Mouse (Mus musculus) adrenal gland, adult 2 months (tissue): ENCODE results near the gene Mogs. TPM values are rescaled to one million over a fixed set of nuclear protein-coding genes. Genes with fewer than 3 reads are reported as not detected.
"Not testable (repeated sequence)": the region's sequence is repeated elsewhere in the genome, so short reads cannot be mapped to it uniquely, and the experiment has no call there.

Source experiments
- DNase-seq: peaks from one replicate; pipeline ENCODE4 v3.0.0; 2021
- microRNA-seq, 2 experiments: library from miRNA; unstranded; fragments of <30 nt; microRNA quantifications; one replicate each; pipeline ENCODE4 v1.2.0; 2021
- polyA plus RNA-seq: library from polyadenylated mRNA; depleted of rRNA; stranded (reverse); fragments of >200 nt; gene quantifications from 2 replicates; pipeline ENCODE4 v1.2.3, GENCODE M21; 2012; rRNA removed
- total RNA-seq, 2 experiments: library from RNA; stranded (reverse); gene quantifications; 2 replicates each; pipeline ENCODE4 v1.2.3; 2021

Gene Mogs
- total and polyA plus RNA-seq, 3 experiments, result 48.1 to 131 (median 52.6) TPM

GRCm38 (mm10) chr6:83151721-83152120 lies 36.4 kb downstream of the Mogs start:
- DNase-seq, result no peak

GRCm38 (mm10) chr6:83153038-83153437 lies 37.7 kb downstream of the Mogs start:
- no peak for DNase-seq

- DNase-seq, result no peak
These were observed 38.2 kb downstream of the Mogs start for GRCm38 (mm10) chr6:83153485-83153884.

- no peak for DNase-seq
These were observed 40.4 kb downstream of the Mogs start for GRCm38 (mm10) chr6:83155552-83156238.

- DNase-seq, result peak; percentile 78
These were observed 41.0 kb downstream of the Mogs start, which contains the start of the genes Wdr54 and 1700003E16Rik for GRCm38 (mm10) chr6:83156259-83156684. Wdr54 (minus strand) TSS chr6:83156397. 1700003E16Rik (plus strand) TSS chr6:83156404.

- not testable (repeated sequence) for DNase-seq
These were observed 44.2 kb downstream of the Mogs start for GRCm38 (mm10) chr6:83159456-83159855.

GRCm38 (mm10) chr6:83161442-83161841 lies 46.1 kb downstream of the Mogs start:
- DNase-seq, result no peak

- DNase-seq, result peak; percentile 80
These were observed 46.8 kb downstream of the Mogs start for GRCm38 (mm10) chr6:83161921-83162641.

GRCm38 (mm10) chr6:83162701-83163100 lies 47.4 kb downstream of the Mogs start:
- peak; percentile 74 for DNase-seq

GRCm38 (mm10) chr6:83165026-83165606 lies 49.8 kb downstream of the Mogs start:
- no peak for DNase-seq

- DNase-seq, result peak; percentile 95
These were observed 50.4 kb downstream of the Mogs start, which contains the start of gene Dctn1 for GRCm38 (mm10) chr6:83165607-83166242. Dctn1 (plus strand) TSS chr6:83165920.

GRCm38 (mm10) chr6:83166243-83166630 lies 50.9 kb downstream of the Mogs start:
- DNase-seq, result no peak

Small RNA genes lying within 50 kb of the gene (microRNA-seq; reads per million reads assigned to microRNA genes)
- gene Mir3470a, result 0 reads per million in 2 experiments

Other genes with a start within 250 kb of the Mogs start
- 1 to 10 TPM in 1 of 2 experiments, under 1 TPM in 1; 0.52 to 1.2 TPM for gene Sema4f, start 175.7 kb upstream of the Mogs start, total RNA-seq
- 1.1 and 1.3 TPM in 2 replicates for gene Sema4f, start 175.7 kb upstream of the Mogs start, polyA plus RNA-seq
- gene M1ap, start 168.6 kb upstream of the Mogs start, total RNA-seq, result not detected
- gene M1ap, start 168.6 kb upstream of the Mogs start, polyA plus RNA-seq, result 0.07 TPM in 1 of 2 replicates, not detected in the other
- 10 to 100 TPM in 1 of 2 experiments, 1 to 10 TPM in 1; 7.5 to 13.5 TPM for gene Dok1, start 82.0 kb upstream of the Mogs start, total RNA-seq
- gene Dok1, start 82.0 kb upstream of the Mogs start, polyA plus RNA-seq, result 7.9 and 11.7 TPM in 2 replicates
- 1 to 10 TPM; 1.1 to 3.5 TPM for gene Loxl3, start 81.3 kb upstream of the Mogs start, total RNA-seq
- gene Loxl3, start 81.3 kb upstream of the Mogs start, polyA plus RNA-seq, result 2.8 and 2.9 TPM in 2 replicates
- 100 to 1,000 TPM; 174 to 228 TPM for gene Aup1, start 61.0 kb upstream of the Mogs start, total RNA-seq
- 1,190 and 1,486 TPM in 2 replicates for gene Aup1, start 61.0 kb upstream of the Mogs start, polyA plus RNA-seq
- 10 to 100 TPM; 42.6 to 63.6 TPM for gene Htra2, start 60.2 kb upstream of the Mogs start, total RNA-seq
- gene Htra2, start 60.2 kb upstream of the Mogs start, polyA plus RNA-seq, result 74.2 and 89.8 TPM in 2 replicates
- 1 to 10 TPM; 2.1 to 2.5 TPM for gene Dqx1, start 57.7 kb upstream of the Mogs start, total RNA-seq
- gene Dqx1, start 57.7 kb upstream of the Mogs start, polyA plus RNA-seq, result 2.6 and 2.7 TPM in 2 replicates
- 10 to 100 TPM in 1 of 2 experiments, 1 to 10 TPM in 1; 4.9 to 15.2 TPM for gene Tlx2, start 45.2 kb upstream of the Mogs start, total RNA-seq
- gene Tlx2, start 45.2 kb upstream of the Mogs start, polyA plus RNA-seq, result 48.7 and 64.4 TPM in 2 replicates
- gene Pcgf1, start 37.6 kb upstream of the Mogs start, total RNA-seq, result 10 to 100 TPM; 35.1 to 48.9 TPM
- 28.6 and 31.6 TPM in 2 replicates for gene Pcgf1, start 37.6 kb upstream of the Mogs start, polyA plus RNA-seq
- 10 to 100 TPM in 1 of 2 experiments, 1 to 10 TPM in 1; 7.6 to 19.7 TPM for gene Lbx2, start 29.1 kb upstream of the Mogs start, total RNA-seq
- 30.1 and 48.9 TPM in 2 replicates for gene Lbx2, start 29.1 kb upstream of the Mogs start, polyA plus RNA-seq
- gene Ccdc142, start 13.9 kb upstream of the Mogs start, total RNA-seq, result 1 to 10 TPM; 2.9 to 5.9 TPM
- gene Ccdc142, start 13.9 kb upstream of the Mogs start, polyA plus RNA-seq, result 34.9 and 38.6 TPM in 2 replicates
- 1 to 10 TPM; 3.9 to 6.6 TPM for gene Gm42688, start 13.9 kb upstream of the Mogs start, total RNA-seq
- gene Gm42688, start 13.9 kb upstream of the Mogs start, polyA plus RNA-seq, result 7.5 and 8.8 TPM in 2 replicates
- gene Mrpl53, start 6.5 kb upstream of the Mogs start, total RNA-seq, result 100 to 1,000 TPM in 1 of 2 experiments, 10 to 100 TPM in 1; 95.3 to 112 TPM
- gene Mrpl53, start 6.5 kb upstream of the Mogs start, polyA plus RNA-seq, result 81.0 and 85.8 TPM in 2 replicates
- gene Wbp1, start 6.1 kb downstream of the Mogs start, total RNA-seq, result 100 to 1,000 TPM in 1 of 2 experiments, 10 to 100 TPM in 1; 79.1 to 117 TPM
- gene Wbp1, start 6.1 kb downstream of the Mogs start, polyA plus RNA-seq, result 388 and 405 TPM in 2 replicates
- 10 to 100 TPM; 16.1 to 27.3 TPM for gene Ino80b, start 9.9 kb downstream of the Mogs start, total RNA-seq
- gene Ino80b, start 9.9 kb downstream of the Mogs start, polyA plus RNA-seq, result 90.2 and 102 TPM in 2 replicates
- gene Rtkn, start 20.0 kb downstream of the Mogs start, total RNA-seq, result 10 to 100 TPM in 1 of 2 experiments, 1 to 10 TPM in 1; 9.5 to 10.2 TPM
- 93.6 and 100 TPM in 2 replicates for gene Rtkn, start 20.0 kb downstream of the Mogs start, polyA plus RNA-seq
- 1 to 10 TPM; 2.2 to 4.7 TPM for gene Wdr54, start 40.9 kb downstream of the Mogs start, total RNA-seq
- gene Wdr54, start 40.9 kb downstream of the Mogs start, polyA plus RNA-seq, result 3.4 and 4.8 TPM in 2 replicates
- 1 to 10 TPM; 1.1 to 1.3 TPM for gene 1700003E16Rik, start 40.9 kb downstream of the Mogs start, total RNA-seq
- gene 1700003E16Rik, start 40.9 kb downstream of the Mogs start, polyA plus RNA-seq, result 1.0 and 1.4 TPM in 2 replicates
- gene Dctn1, start 50.4 kb downstream of the Mogs start, total RNA-seq, result 100 to 1,000 TPM; 135 to 138 TPM
- gene Dctn1, start 50.4 kb downstream of the Mogs start, polyA plus RNA-seq, result 210 and 211 TPM in 2 replicates
- not detected for gene Slc4a5, start 104.3 kb downstream of the Mogs start, total RNA-seq
- 0.29 and 0.51 TPM in 2 replicates for gene Slc4a5, start 104.3 kb downstream of the Mogs start, polyA plus RNA-seq
- 10 to 100 TPM; 17.8 to 30.8 TPM for gene Mthfd2, start 210.4 kb downstream of the Mogs start, total RNA-seq
- 2.5 and 3.8 TPM in 2 replicates for gene Mthfd2, start 210.4 kb downstream of the Mogs start, polyA plus RNA-seq
- gene Mob1a, start 210.5 kb downstream of the Mogs start, total RNA-seq, result 10 to 100 TPM; 62.1 to 77.7 TPM
- gene Mob1a, start 210.5 kb downstream of the Mogs start, polyA plus RNA-seq, result 44.4 and 52.1 TPM in 2 replicates
- gene Bola3, start 233.7 kb downstream of the Mogs start, total RNA-seq, result 100 to 1,000 TPM; 204 to 358 TPM
- gene Bola3, start 233.7 kb downstream of the Mogs start, polyA plus RNA-seq, result 303 and 351 TPM in 2 replicates